Mouse (Mus musculus) cortical plate, adult 2 months (tissue): ENCODE measurements around the gene B130006D01Rik. TPM values are rescaled to one million over a fixed set of nuclear protein-coding genes. Genes with fewer than 3 reads are reported as not detected.

ENCODE experiments used
- H3K27ac ChIP-seq: fragments of 200-500 bp; 2 replicates; pipeline ENCODE4 v1.5.1; 2012; ENCODE audit warnings: low read length, control low read depth, inconsistent platforms; ENCODE audit not compliant: insufficient read depth
- H3K4me1 ChIP-seq: fragments of 200-500 bp; 2 replicates; pipeline ENCODE4 v1.6.1; 2011; ENCODE audit warnings: low read length; ENCODE audit not compliant: control insufficient read depth, insufficient read depth
- H3K4me3 ChIP-seq: fragments of 200-500 bp; 2 replicates; pipeline ENCODE4 v1.5.1; 2011; ENCODE audit warnings: mild to moderate bottlenecking, low read length, control low read depth; ENCODE audit not compliant: insufficient read depth
- CTCF ChIP-seq: fragments of 200-500 bp; IDR thresholded peaks from 2 replicates; pipeline ENCODE4 v1.5.1; 2011; ENCODE audit warnings: mild to moderate bottlenecking, control low read depth, low read length; ENCODE audit not compliant: insufficient read depth; ENCODE audit errors: extremely low read depth
- POLR2A ChIP-seq: fragments of 200-500 bp; IDR thresholded peaks from 2 replicates; pipeline ENCODE4 v1.6.1; 2011; ENCODE audit warnings: mild to moderate bottlenecking, low read length, control low read depth; ENCODE audit not compliant: insufficient read depth; ENCODE audit errors: extremely low read depth
- polyA plus RNA-seq: library from polyadenylated mRNA; depleted of rRNA; stranded (reverse); fragments of >200 nt; gene quantifications from 2 replicates; pipeline ENCODE4 v1.2.3, GENCODE M21; 2012; rRNA removed

B130006D01Rik gene
- polyA plus RNA-seq, 1 experiment, result 0.40 TPM

DNA sequence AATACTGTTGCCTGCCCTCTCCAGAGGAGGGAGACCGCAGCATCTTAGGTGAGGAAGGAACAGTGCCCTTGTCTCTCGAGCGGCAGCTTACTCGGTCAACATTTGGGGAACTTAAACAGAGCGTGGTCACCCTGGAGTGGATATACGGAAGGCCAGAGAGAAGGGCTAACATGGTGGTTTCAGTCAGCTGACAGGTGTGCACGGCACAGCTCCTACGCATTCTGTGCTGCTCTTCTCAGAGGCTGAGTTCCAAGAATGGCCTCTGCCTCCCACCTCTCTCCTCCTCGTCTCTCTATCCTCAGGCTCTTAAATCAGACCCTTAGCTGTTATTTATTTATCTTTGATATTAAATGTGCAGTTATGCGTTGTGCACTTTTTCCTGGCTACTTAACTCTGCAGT lies 41.9 kb downstream of the B130006D01Rik start:
- TF ChIP-seq POLR2A (no peak), CTCF (no peak)
- no peak overlapping the region for H3K27ac ChIP-seq
- H3K4me3 ChIP-seq, result no peak overlapping the region
- H3K4me1 ChIP-seq, result 0 out of 2 replicates have a peak, but pooled peaks cover 1% of the 10 kb centered on the region

DNA sequence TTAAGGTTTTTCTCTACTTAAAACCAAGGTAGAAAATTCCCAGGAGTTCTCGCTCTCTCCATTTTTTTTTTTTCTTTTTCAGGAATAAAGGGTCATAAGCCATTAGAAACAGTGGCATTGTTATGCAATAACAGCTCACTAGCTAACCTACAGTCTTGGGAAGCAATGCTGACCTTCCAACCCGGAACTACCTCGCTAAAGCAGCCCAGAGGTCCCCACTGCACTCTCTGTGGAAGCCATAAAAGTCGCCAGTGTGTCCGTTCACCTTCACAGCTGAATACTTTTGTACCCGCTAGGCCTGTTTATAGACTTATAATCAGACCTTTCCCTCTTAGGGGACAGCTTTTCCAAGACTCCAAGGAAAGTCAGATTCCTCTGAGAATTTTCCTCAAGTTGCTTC lies 44.9 kb downstream of the B130006D01Rik start:
- 0 out of 2 replicates have a peak, but pooled peaks cover 1% of the 10 kb centered on the region for H3K4me1 ChIP-seq
- no peak overlapping the region for H3K27ac ChIP-seq
- H3K4me3 ChIP-seq, result no peak overlapping the region
- no peak for TF ChIP-seq POLR2A
- TF ChIP-seq CTCF, result no peak

DNA sequence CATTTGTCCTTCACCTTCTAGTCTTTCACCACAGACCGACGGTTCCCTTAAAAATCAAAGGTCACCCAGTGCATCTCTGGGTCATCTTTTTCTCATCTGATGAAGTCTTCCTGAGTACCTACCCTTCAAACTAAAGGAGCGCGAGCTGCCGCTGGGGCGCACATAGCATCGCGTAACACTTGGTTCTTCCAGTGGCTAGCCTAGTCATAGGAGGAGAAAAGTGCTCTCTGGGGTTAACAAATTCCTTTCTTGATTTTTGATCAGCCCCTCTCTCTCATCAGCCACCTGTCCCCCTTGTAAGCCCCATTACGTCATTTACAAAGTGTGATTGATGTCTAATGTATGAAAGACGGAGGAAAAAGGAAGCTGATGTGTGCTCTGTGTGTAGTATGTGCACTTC lies 45.8 kb downstream of the B130006D01Rik start:
- no peak overlapping the region for H3K4me3 ChIP-seq
- 0 out of 2 replicates have a peak, but pooled peaks cover 1% of the 10 kb centered on the region for H3K4me1 ChIP-seq
- no peak overlapping the region for H3K27ac ChIP-seq
- TF ChIP-seq CTCF (no peak), POLR2A (no peak)

DNA sequence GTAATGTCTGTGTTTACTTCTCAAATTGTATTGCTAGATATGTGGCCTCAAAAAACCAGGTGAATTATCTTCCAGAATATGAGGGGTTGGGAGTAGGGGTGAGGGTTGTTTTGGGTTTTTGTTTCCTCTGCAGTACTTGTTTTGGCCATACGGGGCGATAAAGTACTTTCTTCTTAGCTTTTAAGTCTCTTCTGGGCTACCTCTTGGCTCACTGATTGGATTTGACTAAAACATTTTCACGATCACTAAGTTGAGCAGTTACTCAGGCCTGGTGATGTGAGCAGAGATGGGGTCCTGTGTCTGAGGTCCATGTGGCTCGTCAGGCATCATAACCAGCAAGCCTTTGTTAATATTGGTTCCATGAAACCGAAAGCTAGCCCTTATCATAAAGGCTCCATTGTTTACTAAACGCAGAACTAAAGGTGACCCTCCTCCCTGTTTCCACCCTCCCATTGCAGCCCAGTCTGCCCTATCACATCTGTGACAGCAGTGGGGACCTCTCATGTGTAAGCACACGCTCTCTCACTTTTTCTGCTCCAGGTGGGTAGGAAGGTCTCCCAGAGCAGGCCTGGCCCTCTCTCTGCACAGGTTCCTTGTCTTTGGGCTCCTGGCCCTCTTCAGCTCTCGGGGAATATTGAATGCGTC lies 47.5 kb downstream of the B130006D01Rik start:
- H3K4me1 ChIP-seq, result no peaks in the 10 kb centered on the region
- H3K27ac ChIP-seq, result no peak overlapping the region
- TF ChIP-seq CTCF (0 out of 2 replicates have a peak, but pooled peaks have one; percentile 22), POLR2A (no peak)
- H3K4me3 ChIP-seq, result no peak overlapping the region

DNA sequence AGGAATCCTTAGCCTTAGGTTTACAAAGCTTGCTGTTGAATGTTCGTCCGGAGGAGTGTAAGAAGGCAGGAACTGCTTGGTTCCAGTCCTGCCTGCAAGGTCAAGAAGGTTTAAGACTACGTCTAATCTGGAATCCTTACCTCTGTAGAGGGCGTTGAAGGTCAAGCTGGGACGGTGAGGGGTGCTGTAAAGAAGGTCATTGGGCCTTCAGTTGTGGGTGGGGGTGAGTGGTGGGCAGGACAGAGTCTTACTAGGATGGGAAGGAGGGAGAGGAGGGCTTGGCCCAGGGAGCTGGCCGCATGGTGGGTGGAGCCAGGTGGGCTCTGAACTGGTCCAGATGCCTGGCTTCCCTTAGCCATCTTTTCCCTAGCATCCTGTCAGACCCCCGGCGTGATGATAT lies 48.3 kb downstream of the B130006D01Rik start:
- TF ChIP-seq POLR2A (no peak), CTCF (no peak)
- H3K4me1 ChIP-seq, result no peaks in the 10 kb centered on the region
- H3K4me3 ChIP-seq, result no peak overlapping the region
- no peak overlapping the region for H3K27ac ChIP-seq

DNA sequence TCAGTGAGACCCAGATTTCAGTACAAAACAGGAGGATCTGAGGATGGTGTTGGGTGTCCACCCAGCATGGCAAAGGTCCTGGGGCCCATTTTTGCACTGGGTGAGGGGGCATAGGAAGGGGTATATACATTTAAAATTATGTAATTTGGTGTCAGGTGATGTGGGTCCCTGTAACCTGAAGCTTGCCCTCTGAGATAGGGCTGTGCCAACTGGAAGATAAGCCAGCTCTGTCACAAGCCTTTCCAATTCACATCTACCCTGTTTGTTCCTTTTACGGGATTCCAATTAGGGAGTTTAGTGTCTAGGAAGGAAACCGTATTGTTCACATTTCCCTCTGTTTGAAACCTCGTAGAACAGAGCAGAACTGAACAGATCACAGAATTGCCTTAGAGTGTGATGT lies 49.9 kb downstream of the B130006D01Rik start:
- H3K4me1 ChIP-seq, result no peaks in the 10 kb centered on the region

More for the DNA sequence above, 49.9 kb downstream of the B130006D01Rik start:
- H3K27ac ChIP-seq, result 0 out of 2 replicates have a peak overlapping the region, but pooled peaks have one; percentile 12
- no peak overlapping the region for H3K4me3 ChIP-seq
- TF ChIP-seq POLR2A (no peak), CTCF (no peak)

Other genes with a start within 250 kb of the B130006D01Rik start
- 30.2 and 33.4 TPM in 2 replicates for gene Nxph3, start 209.0 kb upstream of the B130006D01Rik start, polyA plus RNA-seq
- 0.86 and 0.93 TPM in 2 replicates for gene Ngfr, start 135.9 kb upstream of the B130006D01Rik start, polyA plus RNA-seq
- 128 and 129 TPM in 2 replicates for gene Phb, start 56.6 kb upstream of the B130006D01Rik start, polyA plus RNA-seq
- gene Zfp652, start 10.9 kb upstream of the B130006D01Rik start, polyA plus RNA-seq, result 21.2 and 21.5 TPM in 2 replicates
- 72.8 and 74.3 TPM in 2 replicates for gene Phospho1, start 100.9 kb downstream of the B130006D01Rik start, polyA plus RNA-seq
- gene Gngt2, start 113.6 kb downstream of the B130006D01Rik start, polyA plus RNA-seq, result 9.4 and 11.0 TPM in 2 replicates
- 9.6 and 11.8 TPM in 2 replicates for gene Abi3, start 118.9 kb downstream of the B130006D01Rik start, polyA plus RNA-seq
- gene B4galnt2, start 191.3 kb downstream of the B130006D01Rik start, polyA plus RNA-seq, result not detected in 2 replicates